Comparison of ENCODE assay signal across 22 mouse cellular contexts in genomic region chr2:166292987-166293386, GRCm38 (mm10).
A peak's percentile ranks its signal among the peaks of the same experiment; 100 is the strongest.
DNase-seq lines count a peak whose midpoint lies in the region; ATAC-seq and TF ChIP-seq lines count a peak whose summit lies in the region.
"Had no signal": no experiment of that assay in that cellular context is flagged by ENCODE, and none has a peak within 500 bp of the region (broad histone marks: within the 10 kb centered on the region; RNA-seq: fewer than 3 reads in every experiment).

No protein-coding gene starts in this region.

- no peak for TF ChIP-seq CTCF in liver, adult 2 months (IDR thresholded peaks at IDR 0.05; ENCODE audit: low read depth, low read length)
- no peak for TF ChIP-seq CTCF in liver, postnatal 0 days (IDR thresholded peaks at IDR 0.05; ENCODE audit: low read depth)

- no peaks in the 10 kb centered on the region for H3K79me2 ChIP-seq in liver, adult 2 months (ENCODE audit: control insufficient read depth, insufficient read depth, low read length)

- no peak overlapping the region for H3K4me2 ChIP-seq in liver, postnatal 0 days (ENCODE audit: low read depth, low read length)
- H3K4me2 ChIP-seq: embryonic facial prominence, embryonic 15.5 days; heart, embryonic 11.5 days; heart, embryonic 15.5 days; hindbrain, embryonic 14.5 days had no signal

- H3K27ac ChIP-seq in liver, adult 2 months (replicated peaks; ENCODE audit: insufficient read depth, low read depth, low read length), result no peak overlapping the region
- no peak overlapping the region for H3K27ac ChIP-seq in liver, postnatal 0 days (ENCODE audit: low read depth)
- H3K27ac ChIP-seq: embryonic facial prominence, embryonic 15.5 days; forebrain, embryonic 10.5 days; gastrocnemius, adult 2 months; heart, embryonic 15.5 days; hindbrain, embryonic 14.5 days had no signal

- no peak for TF ChIP-seq EP300 in liver, postnatal 0 days (IDR thresholded peaks at IDR 0.05; ENCODE audit: low read depth)

- H3K9ac ChIP-seq in liver, adult 2 months (ENCODE audit: low read depth, low read length), result no peak overlapping the region
- no peak overlapping the region for H3K9ac ChIP-seq in liver, postnatal 0 days (replicated peaks)
- H3K9ac ChIP-seq: embryonic facial prominence, embryonic 15.5 days; heart, embryonic 15.5 days; hindbrain, embryonic 14.5 days had no signal

- no peaks in the 10 kb centered on the region for H3K27me3 ChIP-seq in liver, adult 2 months (ENCODE audit: control insufficient read depth, insufficient read depth, low read length)
- H3K27me3 ChIP-seq in liver, postnatal 0 days (ENCODE audit: insufficient read depth, low read length), result no peaks in the 10 kb centered on the region
- H3K27me3 ChIP-seq: embryonic facial prominence, embryonic 15.5 days; heart, embryonic 15.5 days had no signal

- no peak for ATAC-seq in liver, postnatal 0 days
- peak; percentile 20; the same call in 1 of the 2 replicates for ATAC-seq in common myeloid progenitor, adult 5-6 weeks (replicated peaks; ENCODE audit: low read depth, poor library complexity, severe bottlenecking)
- peak; percentile 46; the same call in 1 of the 2 replicates for ATAC-seq in megakaryocyte progenitor cell, adult 5-6 weeks (replicated peaks; ENCODE audit: poor library complexity)
- ATAC-seq: forebrain, embryonic 14.5 days had no signal

- WGBS in liver, adult 2 months, result 75% methylated on average over 6 of the region's 6 CpGs
- WGBS in liver, postnatal 0 days (ENCODE audit: insufficient replicate concordance), result 47% methylated on average over 6 of the region's 6 CpGs

- H3K4me1 ChIP-seq in liver, adult 2 months (ENCODE audit: control insufficient read depth, insufficient read depth, low read length), result no peaks in the 10 kb centered on the region
- H3K4me1 ChIP-seq in liver, postnatal 0 days (ENCODE audit: insufficient read depth), result peaks cover 3% of the 10 kb centered on the region; the same call in 1 of the 2 replicates

- no peaks in the 10 kb centered on the region for H3K36me3 ChIP-seq in liver, adult 2 months (ENCODE audit: control insufficient read depth, insufficient read depth, low read length)
- no peaks in the 10 kb centered on the region for H3K36me3 ChIP-seq in liver, postnatal 0 days (replicated peaks; ENCODE audit: insufficient read depth, low read length)
- H3K36me3 ChIP-seq: embryonic facial prominence, embryonic 15.5 days; forebrain, embryonic 10.5 days; heart, embryonic 15.5 days had no signal

- peak; percentile 19 for DNase-seq in liver, adult 2 months (ENCODE audit: extremely low read depth, low read depth, low spot score)
- no peak for DNase-seq in liver, postnatal 0 days
- peak; percentile 4 for DNase-seq in 416B (ENCODE audit: low read depth)
- DNase-seq in thymus, postnatal 4 days, result no peak
- no peak for DNase-seq in spleen, adult 18-20 months
- DNase-seq: adrenal gland, adult 2 months; adrenal gland, postnatal 25 days; cerebellum, adult 2 months; cerebellum, postnatal 10 days; embryo, embryonic 11 days; gastrocnemius, adult 2 months; gastrocnemius, postnatal 25 days; heart, postnatal 14 days had no signal

- no peak for TF ChIP-seq POLR2A in liver, adult 2 months (IDR thresholded peaks at IDR 0.05; ENCODE audit: extremely low read depth, insufficient read depth, low read length)

- no peak overlapping the region for H3K4me3 ChIP-seq in liver, adult 2 months (ENCODE audit: insufficient read depth, low read depth, low read length)
- no peak overlapping the region for H3K4me3 ChIP-seq in liver, postnatal 0 days (ENCODE audit: low read depth, low read length)
- H3K4me3 ChIP-seq: embryonic facial prominence, embryonic 15.5 days; erythroblast, embryonic 14.5 days; forebrain, embryonic 10.5 days; gastrocnemius, adult 2 months; heart, embryonic 15.5 days had no signal

- H3K9me3 ChIP-seq in liver, postnatal 0 days (ENCODE audit: low read length), result no peaks in the 10 kb centered on the region
- H3K9me3 ChIP-seq: embryonic facial prominence, embryonic 15.5 days; forebrain, embryonic 10.5 days; heart, embryonic 15.5 days had no signal

Comparison
In these comparisons a context has a peak if more than half of its experiments do, and no peak if none do; other contexts are left out.
1. DNase-seq: peak in liver, adult 2 months (single experiment) and 416B (single experiment); none in liver, postnatal 0 days (single experiment), thymus, postnatal 4 days (single experiment) and spleen, adult 18-20 months (0 of 2).